Mouse (Mus musculus): ENCODE data around the gene Erich6b. TPM values are rescaled to one million over a fixed set of nuclear protein-coding genes. Genes with fewer than 3 reads are reported as not detected.

Gene Erich6b
- total RNA-seq (2012; rRNA removed) = not detected in 2 replicates

DNA sequence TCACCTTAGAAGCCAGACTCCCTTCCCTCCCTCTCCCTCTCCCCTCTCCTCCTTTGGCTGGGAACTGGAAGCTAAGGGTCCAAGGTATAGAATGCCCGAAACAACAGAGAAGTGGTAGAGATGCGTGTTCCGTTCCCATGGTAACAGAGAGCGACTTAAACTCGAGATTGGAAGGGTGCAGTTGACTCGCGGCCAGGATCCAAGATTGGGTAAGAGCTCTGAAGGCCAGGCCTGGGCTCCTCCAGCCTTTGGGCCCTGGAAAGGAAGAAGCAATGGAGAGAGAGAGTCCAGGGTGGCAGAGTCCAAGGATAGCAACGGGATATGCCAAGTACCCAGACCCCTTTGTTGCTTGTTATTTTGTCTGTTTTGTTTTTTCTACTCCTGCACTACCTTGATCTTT lies at the start of gene Erich6b:
TSS of gene Erich6b (plus strand) at position 180 of the 400 bp plus-strand sequence.
- H3K9me3 ChIP-seq (ENCODE audit: control insufficient read depth, insufficient read depth, low read depth, low read length) = no peaks in the 10 kb centered on the region
- no peaks in the 10 kb centered on the region for H3K4me1 ChIP-seq (ENCODE audit: control insufficient read depth in 2 of 2, insufficient read depth in 2 of 2, low read length in 2 of 2, poor library complexity in 1 of 2)
- TF ChIP-seq MAFK (IDR thresholded peaks at IDR 0.05; ENCODE audit: insufficient read depth, low read depth, low read length) (no peak), ZNF384 (IDR thresholded peaks at IDR 0.05; ENCODE audit: low read depth, low read length) (no peak), HCFC1 (IDR thresholded peaks at IDR 0.05; ENCODE audit: borderline replicate concordance, insufficient read depth, low read length) (no peak), ZC3H11A (IDR thresholded peaks at IDR 0.05; ENCODE audit: borderline replicate concordance, low read depth, low read length) (no peak), CHD2 (IDR thresholded peaks at IDR 0.05; ENCODE audit: low read depth, low read length) (no peak)
- DNase-seq (ENCODE audit: low read depth, low spot score) = no peak
- no peaks in the 10 kb centered on the region for H3K36me3 ChIP-seq (ENCODE audit: control insufficient read depth, insufficient read depth, low read length, poor library complexity, severe bottlenecking)
- in situ Hi-C loops (cut with MboI; ENCODE audit: low sequenced_read_pairs in 2 of 2, unreplicated experiment in 2 of 2) = no loop called here
- H3K27ac ChIP-seq (ENCODE audit: insufficient read depth, low read depth, low read length, poor library complexity, severe bottlenecking) = no peak within 1 kb of the TSS
- no peak within 1 kb of the TSS for H3K4me3 ChIP-seq (ENCODE audit: insufficient read depth in 1 of 2, low read depth in 1 of 2, low read length in 2 of 2, poor library complexity in 1 of 2, severe bottlenecking in 1 of 2)
- H3K9ac ChIP-seq (ENCODE audit: insufficient read depth, low read depth, low read length, poor library complexity, severe bottlenecking) = no peak within 1 kb of the TSS

GRCm38 (mm10) chr14:75592978-75593377 lies 49.1 kb upstream of the Erich6b start, which contains the start of gene Spert:
Spert (minus strand) TSS chr14:75593116.
- H3K27ac ChIP-seq (ENCODE audit: insufficient read depth, low read depth, low read length, poor library complexity, severe bottlenecking) = no peak within 1 kb of the TSS
- H3K9ac ChIP-seq (ENCODE audit: insufficient read depth, low read depth, low read length, poor library complexity, severe bottlenecking) = no peak within 1 kb of the TSS
- H3K4me1 ChIP-seq (ENCODE audit: control insufficient read depth in 2 of 2, insufficient read depth in 2 of 2, low read length in 2 of 2, poor library complexity in 1 of 2) = no peaks in the 10 kb centered on the region
- no peaks in the 10 kb centered on the region for H3K36me3 ChIP-seq (ENCODE audit: control insufficient read depth, insufficient read depth, low read length, poor library complexity, severe bottlenecking)
- no peak for DNase-seq (ENCODE audit: low read depth, low spot score)
- in situ Hi-C loops (cut with MboI; ENCODE audit: low sequenced_read_pairs in 2 of 2, unreplicated experiment in 2 of 2) = no loop called here
- no peaks in the 10 kb centered on the region for H3K9me3 ChIP-seq (ENCODE audit: control insufficient read depth, insufficient read depth, low read depth, low read length)
- H3K4me3 ChIP-seq (ENCODE audit: insufficient read depth in 1 of 2, low read depth in 1 of 2, low read length in 2 of 2, poor library complexity in 1 of 2, severe bottlenecking in 1 of 2) = no peak within 1 kb of the TSS
- TF ChIP-seq MAFK (IDR thresholded peaks at IDR 0.05; ENCODE audit: insufficient read depth, low read depth, low read length) (no peak), ZNF384 (IDR thresholded peaks at IDR 0.05; ENCODE audit: low read depth, low read length) (no peak), HCFC1 (IDR thresholded peaks at IDR 0.05; ENCODE audit: borderline replicate concordance, insufficient read depth, low read length) (no peak), CHD2 (IDR thresholded peaks at IDR 0.05; ENCODE audit: low read depth, low read length) (no peak), ZC3H11A (IDR thresholded peaks at IDR 0.05; ENCODE audit: borderline replicate concordance, low read depth, low read length) (no peak)

DNA sequence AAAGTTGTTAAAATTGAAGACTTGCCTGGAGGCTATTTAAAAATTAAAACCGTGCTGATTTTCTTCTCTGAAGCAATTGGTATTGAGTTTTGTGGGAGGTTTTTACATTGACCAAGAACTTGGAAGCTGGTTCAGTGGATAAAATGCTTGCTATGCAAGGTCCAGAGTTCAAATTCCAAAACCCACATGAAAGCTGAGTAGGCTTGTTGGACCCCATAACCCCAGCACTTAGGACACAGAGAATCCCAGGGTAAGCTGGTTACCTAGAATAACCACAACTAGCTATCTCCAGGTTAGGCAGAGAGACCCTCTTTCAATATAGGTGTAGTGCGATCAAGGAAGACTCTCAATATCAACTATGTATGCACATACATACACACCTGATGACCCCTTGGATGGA lies 32.9 kb upstream of the Erich6b start:
- H3K4me3 ChIP-seq (ENCODE audit: insufficient read depth in 1 of 2, low read depth in 1 of 2, low read length in 2 of 2, poor library complexity in 1 of 2, severe bottlenecking in 1 of 2) = no peak overlapping the region
- no peaks in the 10 kb centered on the region for H3K4me1 ChIP-seq (ENCODE audit: control insufficient read depth in 2 of 2, insufficient read depth in 2 of 2, low read length in 2 of 2, poor library complexity in 1 of 2)
- DNase-seq (ENCODE audit: low read depth, low spot score) = no peak
- in situ Hi-C loops (cut with MboI; ENCODE audit: low sequenced_read_pairs in 2 of 2, unreplicated experiment in 2 of 2) = no loop called here
- TF ChIP-seq HCFC1 (IDR thresholded peaks at IDR 0.05; ENCODE audit: borderline replicate concordance, insufficient read depth, low read length) = no peak
- no peak for TF ChIP-seq MAFK (IDR thresholded peaks at IDR 0.05; ENCODE audit: insufficient read depth, low read depth, low read length)
- no peak for TF ChIP-seq CHD2 (IDR thresholded peaks at IDR 0.05; ENCODE audit: low read depth, low read length)
- TF ChIP-seq ZC3H11A (IDR thresholded peaks at IDR 0.05; ENCODE audit: borderline replicate concordance, low read depth, low read length) = no peak
- no peak for TF ChIP-seq ZNF384 (IDR thresholded peaks at IDR 0.05; ENCODE audit: low read depth, low read length)
- H3K9me3 ChIP-seq (ENCODE audit: control insufficient read depth, insufficient read depth, low read depth, low read length) = no peaks in the 10 kb centered on the region
- no peak overlapping the region for H3K9ac ChIP-seq (ENCODE audit: insufficient read depth, low read depth, low read length, poor library complexity, severe bottlenecking)
- no peaks in the 10 kb centered on the region for H3K36me3 ChIP-seq (ENCODE audit: control insufficient read depth, insufficient read depth, low read length, poor library complexity, severe bottlenecking)
- no peak overlapping the region for H3K27ac ChIP-seq (ENCODE audit: insufficient read depth, low read depth, low read length, poor library complexity, severe bottlenecking)

DNA sequence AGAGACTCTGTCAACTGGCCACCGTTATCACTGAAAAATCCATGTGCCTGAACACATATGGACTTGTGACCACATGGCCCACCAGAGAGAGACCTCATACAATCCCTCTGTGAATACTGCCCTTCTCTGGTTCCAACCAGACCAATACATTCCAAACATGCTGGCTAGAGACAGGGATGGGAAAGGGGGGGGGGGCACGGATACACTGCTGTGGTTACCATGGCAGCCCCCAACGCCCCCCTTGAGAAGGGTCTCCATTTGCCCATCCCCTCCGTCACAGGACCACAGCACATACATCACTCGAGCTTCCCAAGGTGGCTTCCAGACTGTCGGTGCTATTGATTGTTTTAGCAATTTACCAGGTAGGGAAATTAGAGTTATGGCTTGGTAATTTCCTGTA lies 25.7 kb upstream of the Erich6b start:
- no peak for TF ChIP-seq MAFK (IDR thresholded peaks at IDR 0.05; ENCODE audit: insufficient read depth, low read depth, low read length)
- no peak for TF ChIP-seq CHD2 (IDR thresholded peaks at IDR 0.05; ENCODE audit: low read depth, low read length)
- TF ChIP-seq ZC3H11A (IDR thresholded peaks at IDR 0.05; ENCODE audit: borderline replicate concordance, low read depth, low read length) = no peak
- TF ChIP-seq ZNF384 (IDR thresholded peaks at IDR 0.05; ENCODE audit: low read depth, low read length) = no peak
- DNase-seq (ENCODE audit: low read depth, low spot score) = no peak
- Histone ChIP-seq H3K9me3 (ENCODE audit: control insufficient read depth, insufficient read depth, low read depth, low read length) (no peaks in the 10 kb centered on the region), H3K9ac (ENCODE audit: insufficient read depth, low read depth, low read length, poor library complexity, severe bottlenecking) (no peak overlapping the region), H3K27ac (ENCODE audit: insufficient read depth, low read depth, low read length, poor library complexity, severe bottlenecking) (no peak overlapping the region), H3K4me3 (ENCODE audit: insufficient read depth in 1 of 2, low read depth in 1 of 2, low read length in 2 of 2, poor library complexity in 1 of 2, severe bottlenecking in 1 of 2) (no peak overlapping the region), H3K4me1 (ENCODE audit: control insufficient read depth in 2 of 2, insufficient read depth in 2 of 2, low read length in 2 of 2, poor library complexity in 1 of 2) (no peaks in the 10 kb centered on the region), H3K36me3 (ENCODE audit: control insufficient read depth, insufficient read depth, low read length, poor library complexity, severe bottlenecking) (no peaks in the 10 kb centered on the region)
- in situ Hi-C loops (cut with MboI; ENCODE audit: low sequenced_read_pairs in 2 of 2, unreplicated experiment in 2 of 2) = no loop called here

DNA sequence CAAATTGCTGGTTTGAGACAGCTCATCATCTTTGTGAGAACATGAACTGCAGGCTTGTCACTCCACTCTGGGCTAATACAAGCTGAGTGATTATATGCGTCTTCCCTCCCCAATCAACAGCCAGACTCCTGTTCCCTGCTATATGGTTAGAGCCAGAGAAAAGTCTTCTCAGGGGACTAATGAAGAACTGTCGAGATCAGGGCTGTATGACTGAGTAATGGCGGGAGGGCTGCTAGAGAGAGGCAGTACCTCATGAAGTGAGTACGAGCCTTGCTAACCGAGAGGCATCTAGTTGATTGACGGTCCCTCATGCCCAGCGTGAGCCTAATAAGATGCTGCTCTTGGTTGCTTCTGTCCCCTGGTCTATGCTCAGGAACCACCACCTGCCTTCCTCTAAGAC lies 19.1 kb upstream of the Erich6b start:
- in situ Hi-C loops (cut with MboI; ENCODE audit: low sequenced_read_pairs in 2 of 2, unreplicated experiment in 2 of 2) = no loop called here
- DNase-seq (ENCODE audit: low read depth, low spot score) = no peak
- Histone ChIP-seq H3K9ac (ENCODE audit: insufficient read depth, low read depth, low read length, poor library complexity, severe bottlenecking) (no peak overlapping the region), H3K36me3 (ENCODE audit: control insufficient read depth, insufficient read depth, low read length, poor library complexity, severe bottlenecking) (no peaks in the 10 kb centered on the region), H3K4me3 (ENCODE audit: insufficient read depth in 1 of 2, low read depth in 1 of 2, low read length in 2 of 2, poor library complexity in 1 of 2, severe bottlenecking in 1 of 2) (no peak overlapping the region), H3K9me3 (ENCODE audit: control insufficient read depth, insufficient read depth, low read depth, low read length) (no peaks in the 10 kb centered on the region), H3K4me1 (ENCODE audit: control insufficient read depth in 2 of 2, insufficient read depth in 2 of 2, low read length in 2 of 2, poor library complexity in 1 of 2) (no peaks in the 10 kb centered on the region), H3K27ac (ENCODE audit: insufficient read depth, low read depth, low read length, poor library complexity, severe bottlenecking) (no peak overlapping the region)
- TF ChIP-seq ZNF384 (IDR thresholded peaks at IDR 0.05; ENCODE audit: low read depth, low read length) = no peak
- no peak for TF ChIP-seq HCFC1 (IDR thresholded peaks at IDR 0.05; ENCODE audit: borderline replicate concordance, insufficient read depth, low read length)
- no peak for TF ChIP-seq CHD2 (IDR thresholded peaks at IDR 0.05; ENCODE audit: low read depth, low read length)
- TF ChIP-seq MAFK (IDR thresholded peaks at IDR 0.05; ENCODE audit: insufficient read depth, low read depth, low read length) = no peak

Data from ES-E14 (cell line).